Mouse (Mus musculus) hindbrain, embryonic 16.5 days (tissue): ENCODE results near the gene Tmprss4. TPM values are rescaled to one million over a fixed set of nuclear protein-coding genes. Genes with fewer than 3 reads are reported as not detected.

Experiments
- ATAC-seq: fragments of 200-750 bp; cut with Nextera tagmentation; 2 replicates; pipeline ENCODE4 v1.8.0; 2017; ENCODE audit warnings: moderate TSS enrichment, moderate library complexity
- H3K27ac ChIP-seq: fragments of 300-500 bp; sonication (generic); 2 replicates; pipeline ENCODE4 v1.5.1; 2014; ENCODE audit warnings: low read depth, mild to moderate bottlenecking, control low read depth, low read length, moderate library complexity
- H3K27me3 ChIP-seq: fragments of 300-500 bp; sonication (generic); replicated peaks from 2 replicates; pipeline ENCODE4 v1.6.1; 2014; ENCODE audit warnings: low read length; ENCODE audit not compliant: control insufficient read depth, insufficient read depth
- H3K36me3 ChIP-seq: fragments of 300-500 bp; sonication (generic); 2 replicates; pipeline ENCODE4 v1.6.1; 2014; ENCODE audit warnings: mild to moderate bottlenecking, low read length, moderate library complexity, mixed read lengths; ENCODE audit not compliant: control insufficient read depth, insufficient read depth
- H3K4me1 ChIP-seq: fragments of 300-500 bp; sonication (generic); 2 replicates; pipeline ENCODE4 v1.6.1; 2014; ENCODE audit warnings: low read depth, low read length; ENCODE audit not compliant: control insufficient read depth, insufficient read depth
- H3K4me2 ChIP-seq: fragments of 300-500 bp; sonication (generic); 2 replicates; pipeline ENCODE4 v1.6.1; 2014; ENCODE audit warnings: mild to moderate bottlenecking, low read length, control low read depth, moderate library complexity
- H3K4me3 ChIP-seq: fragments of 300-500 bp; sonication (generic); 2 replicates; pipeline ENCODE4 v1.5.1; 2014; ENCODE audit warnings: mild to moderate bottlenecking, low read length, control low read depth, moderate library complexity
- H3K9ac ChIP-seq: fragments of 300-500 bp; sonication (generic); 2 replicates; pipeline ENCODE4 v1.6.1; 2014; ENCODE audit warnings: low read depth, mild to moderate bottlenecking, control low read depth, low read length, moderate library complexity
- H3K9me3 ChIP-seq: fragments of 300-500 bp; sonication (generic); 2 replicates; pipeline ENCODE4 v1.6.1; 2014; ENCODE audit warnings: mild to moderate bottlenecking, low read length, moderate library complexity; ENCODE audit not compliant: control insufficient read depth
- WGBS: fragments of 180-500 bp; shearing (Covaris S2); extraction: QIAGEN DNeasy Blood & Tissue Kit; methylation state at CpG from one replicate; pipeline ENCODE4 v1.1.7; 2014; 5-methylcytosine and 5-hydroxymethylcytosine counted together
- polyA plus RNA-seq: library from polyadenylated mRNA; unstranded; fragments of >200 nt; fragmentation: Nextera tagmentation; extraction: Ambion mirVana; gene quantifications from 2 replicates; pipeline ENCODE4 v1.2.1, GENCODE M21; 2015

Gene Tmprss4
- polyA plus RNA-seq: not detected in 2 replicates

- H3K4me2 ChIP-seq: no peak within 1 kb of the TSS
Observed at GRCm38 (mm10) chr9:45203797-45204410, at the start of gene Tmprss4. TSS of gene Tmprss4 (minus strand) at chr9:45204092.

GRCm38 (mm10) chr9:45252395-45252794 is 48.5 kb upstream of the Tmprss4 start:
- WGBS: 75% methylated on average over 6 of the region's 6 CpGs
- no peak overlapping the region for H3K4me3 ChIP-seq
- H3K36me3 ChIP-seq: no peaks in the 10 kb centered on the region
- H3K9ac ChIP-seq: no peak overlapping the region
- H3K4me2 ChIP-seq: no peak overlapping the region
- no peaks in the 10 kb centered on the region for H3K9me3 ChIP-seq
- no peak for ATAC-seq
- H3K4me1 ChIP-seq: no peaks in the 10 kb centered on the region
- H3K27me3 ChIP-seq: no peaks in the 10 kb centered on the region
- H3K27ac ChIP-seq: no peak overlapping the region

More at GRCm38 (mm10) chr9:45203797-45204410, at the start of gene Tmprss4:
- no peaks in the 10 kb centered on the region for H3K4me1 ChIP-seq
- WGBS: 82% methylated on average over 8 of the region's 8 CpGs
- no peaks in the 10 kb centered on the region for H3K36me3 ChIP-seq
- no peaks in the 10 kb centered on the region for H3K27me3 ChIP-seq
- H3K27ac ChIP-seq: no peak within 1 kb of the TSS
- H3K4me3 ChIP-seq: no peak within 1 kb of the TSS
- no peak within 1 kb of the TSS for H3K9ac ChIP-seq
- H3K9me3 ChIP-seq: no peaks in the 10 kb centered on the region
- ATAC-seq: no peak

GRCm38 (mm10) chr9:45251990-45252389 is 48.1 kb upstream of the Tmprss4 start:
- H3K9me3 ChIP-seq: no peaks in the 10 kb centered on the region
- no peaks in the 10 kb centered on the region for H3K27me3 ChIP-seq
- no peak for ATAC-seq
- no peak overlapping the region for H3K4me3 ChIP-seq
- WGBS: 76% methylated on average over 4 of the region's 4 CpGs
- no peaks in the 10 kb centered on the region for H3K4me1 ChIP-seq
- H3K4me2 ChIP-seq: no peak overlapping the region
- no peaks in the 10 kb centered on the region for H3K36me3 ChIP-seq
- H3K9ac ChIP-seq: no peak overlapping the region
- H3K27ac ChIP-seq: no peak overlapping the region

GRCm38 (mm10) chr9:45251281-45251680 is 47.4 kb upstream of the Tmprss4 start:
- no peak overlapping the region for H3K4me3 ChIP-seq
- 81% methylated on average over 3 of the region's 3 CpGs for WGBS

GRCm38 (mm10) chr9:45250306-45250705 is 46.4 kb upstream of the Tmprss4 start:
- WGBS: 87% methylated on average over 7 of the region's 7 CpGs
- Histone ChIP-seq H3K4me3 (no peak overlapping the region), H3K9ac (no peak overlapping the region), H3K4me1 (no peaks in the 10 kb centered on the region), H3K27me3 (no peaks in the 10 kb centered on the region), H3K4me2 (no peak overlapping the region), H3K36me3 (no peaks in the 10 kb centered on the region), H3K9me3 (no peaks in the 10 kb centered on the region), H3K27ac (no peak overlapping the region)
- no peak for ATAC-seq

More at GRCm38 (mm10) chr9:45251281-45251680, 47.4 kb upstream of the Tmprss4 start:
- no peaks in the 10 kb centered on the region for H3K27me3 ChIP-seq
- ATAC-seq: no peak
- no peak overlapping the region for H3K4me2 ChIP-seq
- no peak overlapping the region for H3K27ac ChIP-seq
- H3K9me3 ChIP-seq: no peaks in the 10 kb centered on the region
- no peaks in the 10 kb centered on the region for H3K4me1 ChIP-seq
- no peak overlapping the region for H3K9ac ChIP-seq
- H3K36me3 ChIP-seq: no peaks in the 10 kb centered on the region

GRCm38 (mm10) chr9:45247536-45247935 is 43.6 kb upstream of the Tmprss4 start:
- H3K4me2 ChIP-seq: no peak overlapping the region
- ATAC-seq: no peak
- WGBS: 59% methylated on average over 2 of the region's 2 CpGs
- no peaks in the 10 kb centered on the region for H3K4me1 ChIP-seq
- H3K27ac ChIP-seq: no peak overlapping the region
- no peak overlapping the region for H3K4me3 ChIP-seq
- no peaks in the 10 kb centered on the region for H3K9me3 ChIP-seq
- no peak overlapping the region for H3K9ac ChIP-seq
- H3K36me3 ChIP-seq: no peaks in the 10 kb centered on the region
- no peaks in the 10 kb centered on the region for H3K27me3 ChIP-seq

- ATAC-seq: no peak
- Histone ChIP-seq H3K4me1 (no peaks in the 10 kb centered on the region), H3K4me3 (no peak overlapping the region), H3K9me3 (no peaks in the 10 kb centered on the region), H3K36me3 (no peaks in the 10 kb centered on the region), H3K4me2 (no peak overlapping the region), H3K27me3 (no peaks in the 10 kb centered on the region), H3K27ac (no peak overlapping the region), H3K9ac (no peak overlapping the region)
- WGBS: 92% methylated on average over 6 of the region's 6 CpGs
Observed at GRCm38 (mm10) chr9:45246060-45246459, 42.2 kb upstream of the Tmprss4 start.

GRCm38 (mm10) chr9:45245432-45245831 is 41.5 kb upstream of the Tmprss4 start:
- no peak overlapping the region for H3K27ac ChIP-seq
- H3K9me3 ChIP-seq: no peaks in the 10 kb centered on the region
- H3K9ac ChIP-seq: no peak overlapping the region
- H3K36me3 ChIP-seq: no peaks in the 10 kb centered on the region
- WGBS: 86% methylated on average over 1 of the region's 1 CpGs
- H3K4me3 ChIP-seq: no peak overlapping the region
- H3K4me2 ChIP-seq: no peak overlapping the region
- no peaks in the 10 kb centered on the region for H3K27me3 ChIP-seq
- ATAC-seq: no peak
- H3K4me1 ChIP-seq: no peaks in the 10 kb centered on the region

- Histone ChIP-seq H3K4me2 (no peak overlapping the region), H3K36me3 (no peaks in the 10 kb centered on the region), H3K9ac (no peak overlapping the region), H3K4me3 (no peak overlapping the region), H3K9me3 (no peaks in the 10 kb centered on the region), H3K27me3 (no peaks in the 10 kb centered on the region), H3K27ac (no peak overlapping the region), H3K4me1 (no peaks in the 10 kb centered on the region)
- WGBS: 82% methylated on average over 5 of the region's 5 CpGs
- no peak for ATAC-seq
Observed at GRCm38 (mm10) chr9:45241397-45241796, 37.5 kb upstream of the Tmprss4 start.
